Comparison of ENCODE assay signal across 11 mouse cellular contexts in the genomic region with DNA sequence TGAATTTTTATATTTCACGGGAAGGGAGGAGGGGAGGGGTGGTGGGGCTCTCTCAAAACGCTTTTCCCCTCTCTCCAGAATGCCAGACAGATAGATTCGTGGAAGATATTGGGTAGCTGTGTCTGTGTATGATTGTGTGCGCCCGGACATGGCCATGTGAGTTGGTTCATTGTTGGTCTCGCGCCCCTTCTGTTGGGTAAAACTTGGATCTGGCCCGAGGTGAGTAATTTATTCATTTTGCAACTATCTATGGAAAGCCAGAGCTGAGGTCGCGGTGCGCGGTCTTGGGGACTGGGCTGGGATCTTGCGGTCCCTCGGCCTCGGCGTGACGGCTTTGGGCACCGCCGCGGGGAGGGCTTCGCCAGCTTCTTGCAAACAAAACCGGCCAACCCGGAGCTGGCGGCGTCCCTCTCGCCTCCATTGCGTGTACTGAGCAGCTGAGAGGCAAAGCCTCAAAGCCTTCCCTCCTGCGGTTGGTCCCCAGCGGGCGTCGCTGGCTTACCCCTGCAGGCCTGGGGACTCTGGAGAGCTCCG. TPM values are rescaled to one million over a fixed set of nuclear protein-coding genes. Genes with fewer than 3 reads are reported as not detected.
DNase-seq lines count a peak whose midpoint lies in the region; ATAC-seq and TF ChIP-seq lines count a peak whose summit lies in the region.
"Had no signal": no experiment of that assay in that cellular context is flagged by ENCODE, and none has a peak within 500 bp of the region (broad histone marks: within the 10 kb centered on the region; RNA-seq: fewer than 3 reads in every experiment).

No protein-coding gene starts in this region.

- peak overlapping the region; percentile 65 for H3K4me2 ChIP-seq in heart, embryonic 13.5 days
- peak overlapping the region; percentile 73 for H3K4me2 ChIP-seq in forebrain, embryonic 12.5 days
- H3K4me2 ChIP-seq in liver, postnatal 0 days (ENCODE audit: low read depth, low read length), result no peak overlapping the region

- TF ChIP-seq POLR2A in ES-Bruce4 (IDR thresholded peaks at IDR 0.05; ENCODE audit: insufficient read depth, low read length), result no peak

- H3K9ac ChIP-seq in heart, embryonic 13.5 days, result no peak overlapping the region
- 0 out of 2 replicates have a peak overlapping the region, but pooled peaks have one; percentile 10 for H3K9ac ChIP-seq in ES-Bruce4 (ENCODE audit: low read depth, poor library complexity, severe bottlenecking)
- H3K9ac ChIP-seq in forebrain, embryonic 12.5 days, result peak overlapping the region; percentile 97
- H3K9ac ChIP-seq in liver, postnatal 0 days (replicated peaks), result no peak overlapping the region
- H3K9ac ChIP-seq: liver, embryonic 14.5 days had no signal

- under 1% methylated on average over 32 of the region's 32 CpGs for WGBS in heart, embryonic 13.5 days
- under 1% methylated on average over 32 of the region's 32 CpGs for WGBS in forebrain, embryonic 12.5 days
- 3% methylated on average over 32 of the region's 32 CpGs for WGBS in liver, postnatal 0 days (ENCODE audit: insufficient replicate concordance)

- DNase-seq in heart, postnatal 14 days, result no peak
- DNase-seq in liver, postnatal 0 days, result no peak
- DNase-seq in MN1 (ENCODE audit: low spot score), result no peak
- no peak for DNase-seq in kidney, adult 18-20 months
- DNase-seq in c-Kit-positive CD71-positive TER-119-positive erythroid progenitor cells, embryonic 14.5 days (ENCODE audit: low spot score), result no peak

- ATAC-seq in heart, embryonic 13.5 days (ENCODE audit: extremely low read depth, insufficient number of reproducible peaks, low FRiP score, low TSS enrichment), result no peak
- ATAC-seq in forebrain, embryonic 12.5 days (ENCODE audit: low FRiP score), result peak; percentile 8; the same call in 1 of the 2 replicates
- ATAC-seq in liver, postnatal 0 days, result no peak

- no peaks in the 10 kb centered on the region for H3K36me3 ChIP-seq in heart, embryonic 13.5 days
- no peaks in the 10 kb centered on the region for H3K36me3 ChIP-seq in ES-Bruce4 (ENCODE audit: control insufficient read depth, insufficient read depth, low read length, poor library complexity, severe bottlenecking)
- no peaks in the 10 kb centered on the region; the same call in 1 of the 2 replicates for H3K36me3 ChIP-seq in forebrain, embryonic 12.5 days (replicated peaks)
- H3K36me3 ChIP-seq in liver, postnatal 0 days (replicated peaks; ENCODE audit: insufficient read depth, low read length), result no peaks in the 10 kb centered on the region

- no peak for TF ChIP-seq EP300 in ES-Bruce4 (IDR thresholded peaks at IDR 0.05; ENCODE audit: insufficient read depth, low read depth, low read length)
- no peak for TF ChIP-seq EP300 in liver, postnatal 0 days (IDR thresholded peaks at IDR 0.05; ENCODE audit: low read depth)

- H3K4me1 ChIP-seq in heart, embryonic 13.5 days, result peaks cover 43% of the 10 kb centered on the region
- H3K4me1 ChIP-seq in ES-Bruce4 (ENCODE audit: control insufficient read depth, insufficient read depth, low read length), result no peaks in the 10 kb centered on the region
- H3K4me1 ChIP-seq in forebrain, embryonic 12.5 days, result peaks cover 72% of the 10 kb centered on the region
- peaks cover 7% of the 10 kb centered on the region for H3K4me1 ChIP-seq in liver, postnatal 0 days (ENCODE audit: insufficient read depth)

- no peaks in the 10 kb centered on the region for H3K9me3 ChIP-seq in heart, embryonic 13.5 days
- H3K9me3 ChIP-seq in ES-Bruce4 (replicated peaks; ENCODE audit: control insufficient read depth, insufficient read depth, low read length, poor library complexity, severe bottlenecking), result no peaks in the 10 kb centered on the region
- no peaks in the 10 kb centered on the region for H3K9me3 ChIP-seq in forebrain, embryonic 12.5 days
- H3K9me3 ChIP-seq in liver, postnatal 0 days (ENCODE audit: low read length), result no peaks in the 10 kb centered on the region

- no peak overlapping the region for H3K27ac ChIP-seq in heart, embryonic 13.5 days (replicated peaks)
- H3K27ac ChIP-seq in ES-Bruce4 (ENCODE audit: insufficient read depth, low read length), result no peak overlapping the region
- H3K27ac ChIP-seq in forebrain, embryonic 12.5 days, result peak overlapping the region; percentile 90
- H3K27ac ChIP-seq in liver, postnatal 0 days (ENCODE audit: low read depth), result no peak overlapping the region
- H3K27ac ChIP-seq: liver, embryonic 14.5 days had no signal

- H3K27me3 ChIP-seq in heart, embryonic 13.5 days (replicated peaks), result peaks cover 100% of the 10 kb centered on the region
- peaks cover 60% of the 10 kb centered on the region for H3K27me3 ChIP-seq in ES-Bruce4 (ENCODE audit: control insufficient read depth, insufficient read depth, low read length, poor library complexity, severe bottlenecking)
- H3K27me3 ChIP-seq in forebrain, embryonic 12.5 days, result peaks cover 37% of the 10 kb centered on the region
- H3K27me3 ChIP-seq in liver, postnatal 0 days (ENCODE audit: insufficient read depth, low read length), result peaks cover 99% of the 10 kb centered on the region

- intact Hi-C loops in heart, postnatal 14 days (cut with DNase I), result loop anchor here (5.0 kb wide), 1 partner anchor 48 kb away; no protein-coding TSS in a partner anchor

- peak overlapping the region; percentile 47 for H3K4me3 ChIP-seq in heart, embryonic 13.5 days
- peak overlapping the region; percentile 34; the same call in 1 of the 2 replicates for H3K4me3 ChIP-seq in ES-Bruce4 (ENCODE audit: low read depth, low read length)
- H3K4me3 ChIP-seq in forebrain, embryonic 12.5 days (replicated peaks), result peak overlapping the region; percentile 72
- H3K4me3 ChIP-seq in liver, postnatal 0 days (ENCODE audit: low read depth, low read length), result 0 out of 2 replicates have a peak overlapping the region, but pooled peaks have one; percentile 17

- no peak for TF ChIP-seq CTCF in ES-Bruce4 (IDR thresholded peaks at IDR 0.05; ENCODE audit: low read depth, low read length)
- TF ChIP-seq CTCF in liver, postnatal 0 days (IDR thresholded peaks at IDR 0.05; ENCODE audit: low read depth), result no peak

RNA-seq across cellular contexts. Expression of a gene that starts 0.3 kb away (rescaled TPM):
- polyA plus RNA-seq in heart, embryonic 13.5 days (2015; fragmentation: Nextera tagmentation; extraction: Ambion mirVana), result 19.2 and 19.5 TPM in 2 replicates
- 10 to 100 TPM; 18.0 to 18.2 TPM for total RNA-seq in heart, postnatal 14 days (2021)
- polyA plus RNA-seq in ES-Bruce4 (2011; ENCODE audit: insufficient read depth, insufficient read length, low read depth, missing spikeins), result 14.2 and 18.6 TPM in 2 replicates
- 63.1 and 65.4 TPM in 2 replicates for polyA plus RNA-seq in forebrain, embryonic 12.5 days (2016; fragmentation: Nextera tagmentation; extraction: Ambion mirVana)
- polyA plus RNA-seq in liver, postnatal 0 days (2015; fragmentation: Nextera tagmentation; extraction: Ambion mirVana), result 10.2 and 12.1 TPM in 2 replicates

RNA-seq across cellular contexts. Expression of a gene that starts 0.5 kb away (rescaled TPM):
- not detected in 2 replicates for polyA plus RNA-seq in heart, embryonic 13.5 days (2015; fragmentation: Nextera tagmentation; extraction: Ambion mirVana)
- total RNA-seq in heart, postnatal 14 days (2021), result not detected
- not detected in 2 replicates for polyA plus RNA-seq in ES-Bruce4 (2011; ENCODE audit: insufficient read depth, insufficient read length, low read depth, missing spikeins)
- polyA plus RNA-seq in forebrain, embryonic 12.5 days (2016; fragmentation: Nextera tagmentation; extraction: Ambion mirVana), result 104 TPM in 2 replicates
- not detected in 2 replicates for polyA plus RNA-seq in liver, postnatal 0 days (2015; fragmentation: Nextera tagmentation; extraction: Ambion mirVana)
- total RNA-seq: adrenal gland, postnatal 36 days; gastrocnemius, adult 8-10 months had no signal
- polyA plus RNA-seq: liver, embryonic 14.5 days had no signal

Comparison
In these comparisons a context has a peak if more than half of its experiments do, and no peak if none do; other contexts are left out.
1. H3K4me3 ChIP-seq: peak in every context shown above with its lines; median percentile 72 in forebrain, embryonic 12.5 days; 47 in heart, embryonic 13.5 days; 34 in ES-Bruce4; 17 in liver, postnatal 0 days.
2. H3K9ac ChIP-seq: peak in ES-Bruce4 (single experiment) and forebrain, embryonic 12.5 days (single experiment); none in heart, embryonic 13.5 days (single experiment) and liver, postnatal 0 days (single experiment).
3. RNA of a gene that starts 0.5 kb away (polyA plus RNA-seq): 104 TPM in forebrain, embryonic 12.5 days; not detected in heart, embryonic 13.5 days, not detected in ES-Bruce4 and not detected in liver, postnatal 0 days; every median in the first group is over 10 times any median in the second.